ENCODE assay signal across 12 mouse cellular contexts in genomic region chr10:90859665-90860523, GRCm38 (mm10).
A peak's percentile ranks its signal among the peaks of the same experiment; 100 is the strongest.
DNase-seq lines count a peak whose midpoint lies in the region; ATAC-seq lines count a peak whose summit lies in the region.
"Had no signal": no experiment of that assay in that cellular context is flagged by ENCODE, and none has a peak within 500 bp of the region (broad histone marks: within the 10 kb centered on the region; RNA-seq: fewer than 3 reads in every experiment).

No protein-coding gene starts in this region.

- DNase-seq in cerebellum, postnatal 10 days, result peak; percentile 26 to 40
- DNase-seq in cerebellum, adult 11 months, result no peak
- DNase-seq in left cerebral cortex, adult 18-20 months (ENCODE audit: low spot score in 2 of 2), result peak; percentile 81 to 86
- peak; percentile 70 to 72 for DNase-seq in right cerebral cortex, postnatal 10 days (ENCODE audit: low spot score in 2 of 2)
- no peak for DNase-seq in adrenal gland, postnatal 14 days
- no peak for DNase-seq in lung, postnatal 36 days
- no peak for DNase-seq in cerebellum, postnatal 36 days
- DNase-seq: forebrain, postnatal 0 days; heart, postnatal 4 days; kidney, postnatal 25 days had no signal

- peak; percentile 59 to 70 for ATAC-seq in hematopoietic stem cell, adult 5-6 weeks (replicated peaks in 1 of 2; ENCODE audit: insufficient read depth in 1 of 2, low FRiP score in 2 of 2, low TSS enrichment in 1 of 2, low read depth in 1 of 2, poor library complexity in 2 of 2, severe bottlenecking in 2 of 2)
- ATAC-seq: forebrain, postnatal 0 days; intestine, postnatal 0 days had no signal

Comparison
In these comparisons a context has a peak if more than half of its experiments do, and no peak if none do; other contexts are left out.
1. DNase-seq: peak in cerebellum, postnatal 10 days (2 of 2), left cerebral cortex, adult 18-20 months (2 of 2) and right cerebral cortex, postnatal 10 days (2 of 2); none in cerebellum, adult 11 months (single experiment), adrenal gland, postnatal 14 days (single experiment), lung, postnatal 36 days (single experiment) and cerebellum, postnatal 36 days (0 of 2).